Mouse (Mus musculus) gastrocnemius, postnatal 36 days (tissue): Measurements from ENCODE around the gene Lrtm2. TPM values are rescaled to one million over a fixed set of nuclear protein-coding genes. Genes with fewer than 3 reads are reported as not detected.
A peak's percentile ranks its signal among the peaks of the same experiment; 100 is the strongest.
"Not testable (repeated sequence)": the region's sequence is repeated elsewhere in the genome, so short reads cannot be mapped to it uniquely, and the experiment has no call there.

Experiments used
- DNase-seq, 2 experiments: peaks; one replicate each; pipeline ENCODE4 v3.0.0; 2022
- intact Hi-C: fragments of 180-260 bp; cut with DNase I; formaldehyde crosslinking; loops from one replicate; pipeline ENCODE4 v1.15.1; 2025
- long read RNA-seq, 2 experiments: library from polyadenylated mRNA; stranded (forward); transcript quantifications; one replicate each; pipeline ENCODE4 v2.0.0; 2021
- total RNA-seq, 2 experiments: library from RNA; stranded (reverse); gene quantifications; 2 replicates each; pipeline ENCODE4 v1.2.3; 2021

The Lrtm2 gene
- total RNA-seq, result under 1 TPM; 0.31 to 0.47 TPM
- long read RNA-seq, experiment 1, result 0 reads
- long read RNA-seq, experiment 2, result 0 reads

DNA sequence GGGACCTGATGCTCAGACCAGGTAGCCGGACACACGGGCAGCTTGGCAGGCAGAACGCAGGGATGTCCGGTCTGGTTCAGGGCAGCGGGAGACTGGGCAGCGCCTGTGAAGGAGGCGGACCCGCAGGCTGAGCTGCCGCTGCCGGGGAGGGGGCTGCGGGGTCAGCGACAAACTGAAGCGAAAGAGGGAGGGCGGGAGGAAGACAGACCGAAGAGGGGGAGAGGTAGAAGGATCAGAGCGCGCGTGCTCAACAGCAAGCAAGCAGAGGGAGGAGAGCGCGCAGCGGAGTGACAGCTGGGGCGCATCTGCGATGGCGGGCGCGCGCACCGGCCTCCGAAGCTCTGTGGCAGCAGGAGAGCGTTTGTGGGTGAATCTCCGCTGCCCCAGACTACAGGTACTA lies at the start of gene Lrtm2:
TSS of gene Lrtm2 (minus strand) at position 261 of the 400 bp plus-strand sequence.
- intact Hi-C loops, result no loop called here
- no peak for DNase-seq

DNA sequence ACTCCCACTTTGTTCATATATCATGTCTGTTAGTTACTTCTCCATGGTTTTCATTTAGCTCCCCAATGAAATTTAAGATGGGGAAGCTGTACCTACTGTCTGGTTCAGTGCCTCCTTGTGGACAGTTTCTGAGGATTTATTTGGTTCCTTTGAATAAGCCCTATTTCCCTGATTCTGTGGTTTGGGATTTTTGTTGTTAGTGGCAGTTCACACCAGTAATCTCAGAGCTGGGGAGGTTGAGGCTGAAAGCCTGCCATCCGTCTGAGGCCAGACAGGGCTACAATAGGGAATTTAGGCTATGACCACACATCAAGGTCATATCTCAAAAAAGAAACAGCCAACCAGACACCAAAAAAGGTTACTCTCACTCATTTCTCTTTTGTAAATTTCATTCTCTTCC lies 48.1 kb upstream of the Lrtm2 start:
- intact Hi-C loops, result no loop called here
- no peak for DNase-seq

DNA sequence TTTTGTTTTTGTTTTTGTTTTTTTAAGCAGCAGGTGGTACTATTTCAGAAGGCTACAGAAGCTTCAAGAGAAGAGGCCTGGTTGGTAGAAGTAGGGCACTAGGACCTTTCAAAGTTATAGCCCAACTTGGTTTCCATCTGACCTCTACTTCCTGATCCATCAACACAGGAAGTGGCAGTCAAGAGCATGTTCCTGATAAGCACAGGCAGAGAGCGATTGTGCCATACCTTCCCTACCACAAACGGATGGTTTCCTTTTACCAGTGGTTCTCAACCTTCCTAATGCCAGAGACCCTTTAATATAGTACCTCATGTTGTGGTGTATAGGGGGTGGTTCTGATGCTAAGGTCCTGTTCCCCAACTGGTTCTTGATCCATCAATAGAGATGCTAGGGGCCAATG lies 47.0 kb upstream of the Lrtm2 start:
- no peak for DNase-seq
- intact Hi-C loops, result no loop called here

DNA sequence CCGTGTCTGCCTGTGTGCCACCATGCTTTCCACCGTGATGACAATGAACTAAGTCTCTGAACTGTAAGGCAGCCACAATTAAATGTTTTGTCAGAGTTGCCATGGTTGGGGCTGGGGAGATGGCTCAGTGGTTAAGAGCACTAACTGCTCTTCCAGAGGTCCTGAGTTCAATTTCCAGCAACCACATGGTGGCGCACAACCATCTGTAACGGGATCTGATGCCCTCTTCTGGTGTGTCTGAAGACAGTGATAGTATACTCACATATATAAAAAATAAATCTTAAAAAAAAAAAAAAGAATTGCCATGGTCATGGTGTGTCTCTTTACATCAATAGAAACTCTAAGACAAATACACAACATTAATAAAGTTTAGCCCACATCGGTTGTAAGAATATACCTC lies 44.5 kb upstream of the Lrtm2 start:
- no peak for DNase-seq
- intact Hi-C loops, result no loop called here

DNA sequence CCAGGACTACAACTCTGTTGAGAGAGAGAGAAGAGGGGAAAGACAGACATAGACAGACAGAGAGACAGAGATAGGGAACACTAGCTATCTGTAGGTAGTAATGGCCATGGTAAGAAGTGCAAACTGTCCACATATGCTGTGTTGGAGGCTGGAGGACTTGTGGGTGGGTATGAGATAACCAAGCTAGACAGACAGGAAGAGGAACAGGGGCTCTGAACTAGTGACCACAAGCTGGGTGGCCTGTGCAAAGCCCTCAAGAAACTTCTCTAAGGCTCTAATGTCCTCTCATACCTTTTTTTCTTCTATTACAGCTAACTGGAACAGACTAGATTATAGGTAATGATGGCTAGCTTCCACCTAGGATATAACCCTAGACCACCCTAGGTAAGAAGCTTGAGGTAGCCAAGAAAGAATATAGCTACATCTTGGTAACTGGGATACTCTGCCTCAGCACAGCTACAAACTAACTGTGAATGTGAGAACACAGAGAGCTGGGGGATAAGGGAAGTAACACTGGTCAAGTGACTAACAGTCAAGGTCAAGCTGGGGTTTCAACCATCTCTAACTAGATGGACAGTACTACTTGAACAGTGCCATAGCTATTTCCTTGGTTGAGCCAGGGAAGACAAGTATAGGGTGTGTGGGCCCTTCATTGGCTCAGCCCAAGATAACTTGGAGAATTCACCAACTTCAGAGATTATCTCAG lies 42.6 kb upstream of the Lrtm2 start:
- intact Hi-C loops, result no loop called here
- DNase-seq, result no peak

DNA sequence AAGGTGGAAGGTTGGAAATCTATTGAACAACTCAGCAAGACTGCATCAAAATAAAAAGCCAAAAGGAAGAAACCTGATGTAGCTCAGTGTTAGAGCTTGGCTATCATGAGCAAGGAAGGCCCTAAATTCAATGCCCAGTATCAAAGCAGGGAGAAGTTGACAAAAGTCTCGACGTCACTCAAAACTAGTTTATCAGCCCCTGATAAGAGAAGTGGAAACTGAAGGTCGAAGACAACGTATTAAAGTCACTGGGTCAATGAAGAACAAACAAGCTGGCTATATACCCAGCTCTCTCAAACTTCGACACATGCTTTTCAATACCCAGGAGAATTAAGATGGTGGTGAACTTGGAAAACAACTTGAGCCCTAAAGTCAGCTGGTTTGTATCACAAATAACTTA lies 41.7 kb upstream of the Lrtm2 start:
- no peak for DNase-seq
- intact Hi-C loops, result no loop called here

DNA sequence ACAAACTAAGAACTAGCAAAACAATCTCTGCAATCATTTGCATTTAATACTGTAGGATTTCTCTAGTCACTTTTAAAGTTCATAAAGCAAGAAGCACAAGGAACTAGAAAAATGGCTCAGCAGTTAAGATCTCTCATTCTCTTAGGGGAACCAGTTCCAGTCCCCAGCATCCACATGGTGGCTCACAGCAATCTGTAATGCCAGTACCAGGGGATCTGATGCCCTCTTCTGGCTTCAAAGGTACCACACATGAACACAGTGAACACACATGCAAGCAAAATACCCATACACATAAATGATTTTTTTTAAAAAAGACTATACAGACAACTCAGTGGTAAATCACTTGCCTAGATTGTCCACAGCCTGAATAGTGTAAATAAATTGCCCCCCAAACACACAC lies 41.1 kb upstream of the Lrtm2 start:
- intact Hi-C loops, result no loop called here
- no peak for DNase-seq

DNA sequence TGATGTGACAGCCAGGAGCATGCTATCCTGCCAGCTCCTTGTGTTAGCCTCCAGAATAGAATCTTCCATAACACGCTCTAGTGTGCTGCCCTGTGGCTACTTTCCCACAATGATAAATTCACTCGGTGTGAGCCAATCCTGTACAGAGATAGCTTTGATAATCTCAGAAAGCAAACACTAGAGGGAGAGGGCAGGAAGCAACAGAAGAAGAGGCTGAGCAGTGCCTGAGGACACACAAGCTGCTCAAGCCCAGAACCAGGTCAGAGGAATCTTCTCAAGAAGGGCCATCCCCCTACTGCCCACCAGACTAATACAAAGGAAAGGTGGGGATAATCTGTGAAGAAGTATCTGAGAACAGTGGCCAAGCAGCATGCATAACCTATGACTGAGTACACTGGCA lies 36.8 kb upstream of the Lrtm2 start:
- intact Hi-C loops, result no loop called here
- DNase-seq, result no peak

DNA sequence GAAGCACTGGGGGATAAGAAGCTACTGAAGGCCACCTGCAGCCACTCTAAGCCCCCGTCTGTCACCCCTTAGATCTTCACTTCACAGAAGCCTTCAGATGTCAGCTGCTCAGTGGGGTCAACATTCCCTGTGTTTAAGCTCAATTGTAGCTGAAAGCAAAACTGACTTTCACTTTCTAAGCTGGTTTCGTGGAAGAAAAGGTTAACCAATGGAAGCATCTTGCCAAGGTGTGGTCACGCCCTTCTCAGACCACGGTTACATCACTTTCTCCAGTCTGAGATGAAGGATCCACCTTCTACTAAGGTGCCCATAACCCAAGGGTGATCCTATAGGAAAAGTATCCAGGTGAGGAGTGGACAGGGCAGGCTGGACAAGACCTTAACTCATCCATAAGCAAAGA lies 36.2 kb upstream of the Lrtm2 start:
- intact Hi-C loops, DNase-seq: not testable (repeated sequence)

DNA sequence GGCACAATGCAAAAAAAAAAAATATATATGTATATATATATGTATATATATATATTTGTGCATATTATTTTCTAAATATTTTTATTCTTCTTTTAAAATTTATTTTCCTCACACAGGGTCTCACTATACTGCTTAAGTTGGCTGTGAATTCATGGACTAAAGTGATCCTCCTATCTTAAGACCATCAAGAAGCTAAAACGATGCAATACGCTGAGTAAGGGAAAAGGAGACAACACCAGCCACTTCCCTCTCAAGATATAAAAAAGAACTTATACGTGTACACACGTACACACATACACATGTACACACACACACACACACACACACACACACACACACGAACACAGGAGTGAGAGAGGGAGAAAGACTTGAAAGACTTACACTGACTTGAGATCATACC lies 33.0 kb upstream of the Lrtm2 start:
- intact Hi-C loops, result no loop called here
- no peak for DNase-seq

DNA sequence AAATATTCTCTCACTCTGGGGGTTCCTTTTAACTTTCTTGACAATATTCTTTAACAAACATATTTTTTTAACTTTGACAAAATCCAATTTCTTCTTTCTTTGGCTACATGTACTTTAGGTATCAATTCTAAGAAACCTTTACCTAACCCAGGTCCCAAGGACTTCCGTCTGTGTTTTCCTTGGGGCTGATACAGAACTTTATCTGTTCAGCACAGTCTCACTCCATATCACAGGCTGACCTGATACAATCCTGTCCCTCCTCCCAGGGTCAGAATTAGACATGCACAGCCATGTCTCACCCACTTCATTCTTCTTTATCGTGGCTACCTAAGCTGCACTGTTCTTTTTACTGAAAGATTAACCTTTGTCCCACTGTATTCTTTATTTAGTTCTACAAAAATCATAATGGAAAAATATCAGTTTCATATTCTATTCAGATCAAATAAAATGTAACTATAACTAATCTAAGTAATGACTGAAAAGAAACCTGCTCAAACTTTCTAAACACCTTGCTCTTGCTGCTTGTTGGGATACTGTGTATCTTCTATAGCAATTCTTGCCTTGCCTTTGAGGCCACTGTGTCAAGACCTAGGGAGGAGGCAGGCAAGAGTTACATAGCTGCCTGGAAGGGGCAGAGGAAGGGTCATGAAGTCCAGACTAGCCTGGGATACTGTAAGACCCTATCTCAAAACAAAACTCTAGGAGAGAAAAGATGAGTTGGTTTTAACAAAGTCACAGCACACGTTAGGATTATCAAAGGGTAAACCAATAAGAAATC lies 30.5 kb upstream of the Lrtm2 start:
- intact Hi-C loops, result no loop called here
- no peak for DNase-seq

DNA sequence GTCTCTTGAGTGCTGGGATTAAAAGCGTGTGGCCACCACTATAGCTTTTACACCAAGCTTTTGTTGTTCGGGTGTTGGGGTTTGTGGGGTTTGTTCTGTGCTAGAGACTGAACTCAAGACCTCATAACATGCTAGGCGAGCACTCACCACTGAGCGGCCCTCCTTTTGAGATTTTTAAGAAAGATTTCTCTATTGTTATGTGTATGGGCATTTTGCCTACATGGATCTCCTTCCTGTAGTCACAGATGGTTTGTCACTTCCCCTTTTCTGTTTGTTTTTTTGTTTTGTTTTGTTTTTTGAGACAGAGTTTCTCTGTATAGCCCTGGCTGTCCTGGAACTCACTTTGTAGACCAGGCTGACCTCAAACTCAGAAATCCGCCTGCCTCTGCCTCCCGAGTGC lies 29.7 kb upstream of the Lrtm2 start:
- intact Hi-C loops, DNase-seq: not testable (repeated sequence)

DNA sequence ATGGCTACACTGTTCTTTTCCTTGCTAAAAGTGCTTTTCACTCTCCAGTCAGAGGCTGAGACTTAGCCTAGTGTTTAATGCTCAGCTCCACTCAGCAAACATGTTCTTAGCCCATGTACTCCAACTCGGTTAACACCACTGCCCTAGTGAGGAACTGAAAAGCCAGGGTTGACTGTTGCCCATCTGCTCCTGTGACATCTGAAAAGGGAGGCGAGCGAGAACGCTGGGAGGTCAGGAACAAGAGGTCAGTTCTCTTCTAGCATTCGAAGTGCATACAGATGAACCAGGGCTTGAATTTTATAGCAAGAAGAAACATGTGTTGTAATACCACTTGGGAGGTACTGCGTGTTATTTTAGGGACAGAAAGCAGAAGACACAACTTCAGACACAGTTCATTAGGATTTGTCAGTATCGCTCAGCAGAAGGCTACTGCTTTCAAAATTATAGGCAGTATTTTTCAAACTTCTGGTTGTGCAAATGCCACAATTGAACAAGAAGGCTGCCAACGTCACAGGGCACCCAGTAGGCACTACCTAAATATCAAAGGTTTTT lies 27.5 kb upstream of the Lrtm2 start:
- no peak for DNase-seq
- intact Hi-C loops, result no loop called here

DNA sequence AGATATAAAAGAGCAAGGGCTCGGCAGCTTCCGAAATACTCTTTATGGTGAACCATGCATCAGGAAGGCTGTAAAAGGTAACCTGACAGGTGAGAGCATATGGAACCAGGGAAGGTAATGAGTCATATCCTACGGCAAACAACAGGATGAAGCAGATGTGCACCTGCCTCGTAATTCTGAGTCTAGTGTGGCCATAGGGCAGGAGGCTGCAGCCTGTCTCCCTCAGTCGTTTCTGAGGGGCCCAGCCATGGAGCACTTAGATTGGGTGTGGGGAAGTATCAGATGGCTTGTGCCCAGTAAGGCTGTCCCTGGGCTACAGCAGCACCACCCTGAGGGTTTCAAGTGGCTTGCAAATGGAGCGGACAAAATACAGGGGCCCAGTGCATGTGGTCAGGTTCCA lies 21.9 kb upstream of the Lrtm2 start:
- no peak for DNase-seq
- intact Hi-C loops, result loop anchor here (5.0 kb wide), 1 partner anchor 80 kb away; no protein-coding TSS in a partner anchor

DNA sequence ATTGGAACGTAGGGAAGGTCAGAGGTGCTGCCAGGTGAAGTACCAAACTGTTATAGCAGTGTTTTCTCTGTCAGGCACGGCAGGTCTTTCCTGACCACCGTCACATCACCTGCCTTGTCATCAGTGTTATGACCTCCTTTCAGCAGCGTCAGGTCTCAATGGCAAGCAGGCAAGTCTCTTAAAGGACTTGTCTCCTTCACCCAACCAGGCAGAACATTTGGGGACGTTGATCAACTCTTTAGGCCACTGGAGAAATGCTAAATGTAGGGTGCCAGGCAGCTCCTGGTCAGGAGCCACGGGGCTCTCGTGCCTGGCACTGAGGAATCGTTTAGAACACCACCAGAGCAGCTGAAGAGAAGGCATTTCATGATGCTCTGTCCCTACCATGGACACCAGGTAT lies 21.1 kb upstream of the Lrtm2 start:
- intact Hi-C loops, result loop anchor here (5.0 kb wide), 1 partner anchor 81 kb away; no protein-coding TSS in a partner anchor

DNA sequence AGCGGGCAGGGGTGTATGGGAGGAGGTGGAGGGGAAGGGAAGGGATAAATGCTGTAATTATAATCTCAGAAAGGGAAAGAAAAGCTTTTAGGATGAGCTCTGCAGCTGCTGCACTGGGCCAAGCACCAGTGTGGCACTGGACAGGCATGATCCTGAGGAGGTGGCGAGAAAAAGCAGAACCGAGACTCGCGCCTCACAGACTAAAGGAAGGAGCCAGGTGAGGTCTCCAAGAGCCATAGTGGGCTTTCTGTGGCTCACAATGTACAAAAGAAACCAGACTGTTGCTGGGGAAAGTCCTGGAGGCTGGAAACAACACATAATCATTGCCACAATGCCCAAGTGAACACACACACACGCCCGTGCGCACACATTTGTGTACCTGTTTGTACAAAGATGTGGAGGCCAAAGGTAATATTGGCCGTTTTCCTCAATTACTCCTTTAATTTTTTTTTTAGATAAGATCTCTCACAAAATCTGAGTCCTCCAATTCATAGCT lies 20.2 kb upstream of the Lrtm2 start:
- intact Hi-C loops, result loop anchor here (1.0 to 5.0 kb wide), 2 partner anchors 82 to 129 kb away; no protein-coding TSS in a partner anchor
- DNase-seq, result no peak

More for the DNA sequence above, 21.1 kb upstream of the Lrtm2 start:
- no peak for DNase-seq

DNA sequence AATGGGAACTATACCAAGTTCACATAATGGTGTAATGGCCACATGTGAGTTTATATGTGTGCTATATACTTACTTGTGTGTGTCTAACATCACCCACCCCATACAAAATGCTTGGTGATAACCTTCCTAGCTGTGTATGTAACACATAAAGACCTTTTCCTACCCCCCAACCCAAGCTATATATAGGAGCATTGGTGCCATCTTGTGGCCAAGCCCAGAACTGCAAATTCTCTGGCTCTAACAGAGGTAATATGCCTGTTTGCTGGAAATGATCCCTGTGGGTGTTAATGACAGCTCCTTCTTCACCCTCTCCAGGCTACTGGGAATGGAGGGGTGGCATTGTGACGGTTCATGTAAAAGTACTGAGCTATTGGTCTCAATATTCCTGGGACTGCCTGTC lies 17.7 kb upstream of the Lrtm2 start:
- DNase-seq, result peak; percentile 70 to 73

DNA sequence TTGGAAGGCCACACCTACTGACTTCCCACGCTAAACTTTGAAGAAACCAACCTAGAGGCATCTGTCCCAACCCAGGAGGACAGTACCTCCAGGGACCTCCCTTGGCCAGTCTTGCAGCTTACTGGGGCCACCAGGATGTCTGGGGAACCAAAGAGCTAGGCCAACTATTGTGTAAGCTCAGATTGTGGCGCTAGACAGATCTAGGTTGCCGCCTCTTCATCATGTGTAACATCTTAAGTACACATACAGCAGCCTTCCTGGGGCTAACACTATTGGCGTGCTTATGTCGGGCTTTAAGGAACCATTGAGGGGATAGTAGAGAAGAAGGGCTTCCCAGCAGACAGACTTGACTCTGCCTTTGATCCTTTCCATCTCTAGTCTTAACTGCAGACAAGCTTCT lies 17.2 kb upstream of the Lrtm2 start:
- no peak for DNase-seq
- intact Hi-C loops, result loop anchor here (2.0 to 5.0 kb wide), 2 partner anchors 127 to 216 kb away; no protein-coding TSS in a partner anchor

More for the DNA sequence above, 17.7 kb upstream of the Lrtm2 start:
- intact Hi-C loops, result loop anchor here (5.0 kb wide), 1 partner anchor 216 kb away; no protein-coding TSS in a partner anchor

DNA sequence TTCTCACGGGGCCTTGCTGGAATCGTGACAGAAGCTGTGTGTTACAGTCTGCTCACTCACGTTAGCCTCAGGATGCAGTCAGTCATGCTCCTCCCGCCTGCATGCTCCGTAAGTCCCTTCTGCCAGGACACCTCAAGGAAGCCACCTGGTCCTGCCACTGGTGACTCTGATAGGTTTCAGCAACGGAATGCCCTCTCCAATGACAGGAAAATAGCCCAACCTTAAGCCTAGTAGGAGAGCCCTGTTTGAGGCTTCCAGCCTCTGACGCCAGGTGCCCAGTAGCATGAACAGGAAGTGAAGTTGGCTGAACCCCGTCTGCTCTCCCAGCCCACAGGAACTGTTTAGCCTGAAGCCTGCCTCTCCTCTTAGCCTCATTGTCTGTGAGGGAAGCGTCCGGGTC lies 15.7 kb upstream of the Lrtm2 start:
- no peak for DNase-seq
- intact Hi-C loops, result loop anchor here (2.0 to 5.0 kb wide), 2 partner anchors 125 to 214 kb away; no protein-coding TSS in a partner anchor

DNA sequence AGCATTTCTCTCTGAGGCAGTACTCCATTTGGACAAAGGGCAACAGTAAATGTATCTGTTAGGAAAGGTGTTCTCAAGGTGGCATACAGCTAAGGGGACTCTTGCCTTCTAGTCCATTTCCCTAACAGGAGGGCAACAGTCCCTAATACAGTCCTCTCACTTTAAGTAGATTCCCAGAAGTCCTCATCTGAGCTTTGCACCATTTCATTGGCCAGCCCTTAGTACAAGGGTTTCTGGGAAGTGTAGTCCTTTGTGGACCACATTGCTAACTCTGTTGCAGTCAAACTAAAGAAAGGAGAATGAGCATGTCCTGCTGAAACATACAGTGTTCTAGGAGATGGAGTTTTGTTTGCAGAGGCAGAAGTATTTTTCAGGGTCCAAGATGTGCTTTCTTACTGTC lies 10.8 kb upstream of the Lrtm2 start:
- no peak for DNase-seq
- intact Hi-C loops, result no loop called here
